Mouse (Mus musculus) liver, adult 2 months (tissue): ENCODE data around the gene Zdhhc24.

ENCODE experiments used
- CTCF ChIP-seq: fragments of 200-500 bp; IDR thresholded peaks from 2 replicates; pipeline ENCODE4 v1.5.1; 2011; ENCODE audit warnings: low read depth, low read length, control low read depth
- POLR2A ChIP-seq: fragments of 200-500 bp; IDR thresholded peaks from 2 replicates; pipeline ENCODE4 v1.6.1; 2011; ENCODE audit warnings: low read length, control low read depth; ENCODE audit not compliant: insufficient read depth; ENCODE audit errors: extremely low read depth

- no peak for TF ChIP-seq POLR2A
- TF ChIP-seq CTCF: no peak
These were observed 21.4 kb downstream of the Zdhhc24 start for GRCm38 (mm10) chr19:4899888-4900287.
